Mouse (Mus musculus) erythroblast, embryonic 14.5 days (primary cell): Measurements from ENCODE around the gene Ceacam16.

ENCODE experiments used
- GATA1 ChIP-seq: IDR thresholded peaks from 2 replicates; pipeline ENCODE4 v1.6.1; 2012; ENCODE audit warnings: low read length, inconsistent platforms, mixed read lengths
- TAL1 ChIP-seq: IDR thresholded peaks from 3 replicates; pipeline ENCODE4 v1.6.1; 2012; ENCODE audit warnings: low read length, inconsistent platforms, mixed read lengths

- no peak for TF ChIP-seq TAL1
- no peak for TF ChIP-seq GATA1
Measured at GRCm38 (mm10) chr7:19826756-19827155, 34.3 kb downstream of the Ceacam16 start.
